Mouse (Mus musculus): ENCODE results near the gene Faxc.

The Faxc gene

DNA sequence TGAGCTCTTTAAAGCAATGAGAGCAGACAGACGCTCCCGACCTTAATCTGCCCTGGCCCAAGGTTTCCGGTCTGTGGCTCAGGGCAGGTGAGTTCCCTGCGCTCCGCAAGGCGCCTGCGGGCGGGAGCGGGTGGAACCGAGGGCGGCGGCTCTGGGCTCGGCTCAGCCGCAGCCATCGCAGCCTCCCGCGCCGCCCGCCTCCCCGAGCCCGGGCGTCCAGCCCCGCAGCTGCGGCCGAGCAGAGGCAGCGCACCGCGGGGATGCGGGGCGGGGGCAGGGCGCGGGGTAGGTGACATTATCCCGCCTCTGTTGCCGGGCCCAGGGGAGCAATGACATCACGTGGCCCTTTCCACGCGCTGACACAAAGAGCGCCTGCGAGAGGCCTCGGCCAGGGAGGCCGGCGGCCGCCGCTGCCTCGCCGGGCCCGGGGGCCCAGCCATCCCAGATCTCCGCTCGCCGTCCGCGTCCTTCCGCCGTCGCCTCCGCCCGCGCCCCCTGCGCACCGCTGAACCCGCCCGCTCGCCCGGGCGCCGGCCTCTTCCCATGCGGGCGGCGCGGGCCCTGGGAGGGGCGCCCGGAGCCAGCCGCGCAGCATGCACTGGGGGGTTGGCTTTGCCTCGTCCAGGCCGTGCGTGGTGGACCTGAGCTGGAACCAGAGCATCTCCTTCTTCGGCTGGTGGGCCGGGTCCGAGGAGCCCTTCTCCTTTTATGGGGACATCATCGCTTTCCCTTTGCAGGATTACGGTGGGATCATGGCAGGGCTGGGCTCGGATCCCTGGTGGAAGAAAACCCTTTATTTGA, at the start of gene Faxc:
Gene Faxc, plus strand, starts transcription at position 359 of the 801 bp plus-strand sequence.
- peak; percentile 41 for DNase-seq

DNA sequence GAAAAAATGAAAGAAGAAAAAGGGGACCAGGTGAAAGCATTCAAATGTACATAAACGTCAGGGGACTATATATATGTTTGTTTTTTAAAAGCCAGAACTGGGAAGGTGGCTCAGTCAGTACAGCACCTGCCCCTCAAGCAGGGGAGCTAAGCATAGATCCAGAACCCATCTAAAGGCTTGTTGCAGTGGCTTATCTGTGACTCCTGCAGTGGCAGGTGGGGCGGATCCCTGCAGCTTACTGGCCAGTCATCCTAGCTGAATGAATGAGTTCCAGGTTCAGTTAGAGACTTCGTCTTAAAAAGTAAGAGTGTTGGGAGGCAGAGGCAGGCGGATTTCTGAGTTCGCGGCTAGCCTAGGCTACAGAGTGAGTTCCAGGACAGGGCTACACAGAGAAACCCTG, 48.3 kb upstream of the Faxc start:
- DNase-seq, result no peak

DNA sequence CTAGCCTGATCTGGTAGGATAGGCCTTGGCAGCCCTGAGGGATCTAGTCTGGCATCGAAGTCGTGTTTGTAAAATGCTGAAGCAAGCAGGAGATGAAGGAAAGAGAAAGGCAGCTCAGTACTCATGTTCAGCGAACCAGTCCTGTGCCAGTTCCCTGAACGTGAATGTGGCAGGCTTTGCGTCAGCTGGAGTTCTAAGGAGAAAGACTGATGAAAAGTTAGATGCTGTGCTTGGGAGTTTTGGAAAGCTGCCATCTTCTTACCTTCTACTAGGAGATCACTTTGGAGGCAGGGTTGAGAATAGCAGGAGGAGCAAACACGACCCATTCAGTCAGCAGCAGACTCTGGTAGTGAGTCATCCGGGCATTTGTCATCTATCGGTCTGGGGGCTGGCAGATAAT, 45.3 kb upstream of the Faxc start:
- DNase-seq, result no peak

DNA sequence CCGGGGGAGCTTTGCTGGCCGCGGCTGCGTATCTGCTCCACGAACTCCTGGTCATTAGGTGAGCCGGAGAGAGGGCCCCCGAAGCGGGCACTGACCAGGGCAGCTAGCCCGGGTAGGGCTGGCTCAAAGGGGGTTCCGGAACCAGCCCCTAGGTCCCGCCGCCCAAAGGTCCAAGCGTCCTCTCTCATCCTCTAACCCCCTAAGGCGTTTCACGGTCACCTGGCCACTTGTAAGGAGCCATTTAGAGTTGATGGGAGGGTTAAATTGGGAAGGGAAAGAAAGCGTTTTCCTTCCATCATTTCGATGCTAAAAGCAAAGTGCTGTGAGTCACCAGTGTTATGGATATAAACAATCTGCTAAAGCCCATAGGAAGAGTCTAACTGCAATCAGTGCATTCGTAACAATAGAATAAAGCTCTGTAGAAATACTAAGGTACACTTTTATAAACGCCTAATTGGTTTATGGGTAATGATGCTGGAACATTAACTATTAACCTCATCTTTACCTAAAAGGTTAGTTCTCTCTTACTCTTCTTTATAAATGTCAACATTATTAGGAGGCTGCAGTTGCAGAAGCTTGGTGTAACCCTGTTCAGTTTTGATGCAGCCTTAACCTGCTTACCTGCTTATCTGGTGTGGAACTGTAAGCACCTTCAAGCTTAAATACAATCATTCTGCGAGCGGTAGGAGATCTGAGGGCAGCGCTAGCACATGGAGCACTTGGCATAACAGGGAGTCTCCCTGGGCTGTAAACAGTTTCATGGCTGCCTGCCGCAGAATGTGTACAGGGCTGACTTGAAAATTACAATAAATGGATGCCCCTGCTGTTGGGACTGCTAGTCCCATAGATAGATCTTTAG, 872 bp downstream of the Faxc start:
- DNase-seq, result peak; percentile 4

DNA sequence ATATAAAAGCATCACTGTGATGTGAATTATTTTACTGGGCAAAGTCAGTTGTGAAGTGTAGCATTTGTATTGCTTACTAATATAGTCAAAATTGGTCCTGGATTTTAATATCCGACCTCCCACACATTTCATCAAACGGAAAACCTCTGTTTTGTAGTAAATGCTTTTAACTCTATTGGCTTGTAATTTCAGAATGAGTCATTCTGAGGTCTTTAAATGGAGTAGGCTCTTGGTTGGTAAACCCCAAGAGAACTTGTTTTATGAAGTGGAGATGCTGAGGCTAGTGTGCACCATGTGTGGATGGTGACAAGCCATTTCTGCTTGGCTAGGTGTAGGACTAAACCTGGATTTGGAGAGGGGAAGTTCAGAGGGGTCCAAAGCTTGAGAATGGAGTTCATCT, 4.2 kb downstream of the Faxc start:
- no peak for DNase-seq

DNA sequence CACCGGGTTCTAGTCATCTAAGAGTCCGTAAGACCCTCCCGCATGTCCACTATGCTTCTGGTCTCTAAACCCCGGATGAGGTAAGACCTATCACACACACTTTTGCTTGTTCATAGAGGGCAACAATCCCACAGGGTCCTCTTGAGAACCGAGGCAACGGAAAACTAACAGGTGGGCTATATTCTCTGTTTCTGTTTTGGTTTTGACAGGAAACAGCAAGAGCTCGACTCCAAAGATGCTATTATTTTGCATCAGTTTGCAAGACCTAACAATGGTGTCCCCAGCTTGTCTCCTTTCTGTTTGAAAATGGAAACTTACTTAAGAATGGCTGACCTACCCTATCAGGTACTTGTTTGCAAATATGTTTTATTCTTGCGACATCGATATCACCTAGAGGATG, 5.3 kb downstream of the Faxc start:
- DNase-seq, result no peak

DNA sequence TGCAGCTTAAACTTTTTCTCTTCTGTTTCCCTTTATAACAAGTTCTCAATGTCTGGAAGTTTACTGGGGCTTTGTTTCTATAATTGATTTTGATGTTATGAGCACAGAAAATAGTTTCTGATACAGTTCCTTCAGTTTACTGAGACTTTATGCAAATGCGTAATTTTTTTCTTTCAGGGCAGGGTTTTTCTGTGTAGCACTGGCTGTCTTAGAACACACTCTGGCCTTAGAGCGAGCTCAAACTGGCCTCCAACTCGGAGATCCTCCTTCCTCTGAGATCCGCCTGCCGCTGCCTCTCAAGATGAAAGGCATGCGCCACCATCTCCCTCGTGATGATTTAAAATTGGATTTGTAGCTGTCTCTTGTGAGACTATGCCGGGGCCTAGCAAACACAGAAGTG, 6.8 kb downstream of the Faxc start:
- no peak for DNase-seq

DNA sequence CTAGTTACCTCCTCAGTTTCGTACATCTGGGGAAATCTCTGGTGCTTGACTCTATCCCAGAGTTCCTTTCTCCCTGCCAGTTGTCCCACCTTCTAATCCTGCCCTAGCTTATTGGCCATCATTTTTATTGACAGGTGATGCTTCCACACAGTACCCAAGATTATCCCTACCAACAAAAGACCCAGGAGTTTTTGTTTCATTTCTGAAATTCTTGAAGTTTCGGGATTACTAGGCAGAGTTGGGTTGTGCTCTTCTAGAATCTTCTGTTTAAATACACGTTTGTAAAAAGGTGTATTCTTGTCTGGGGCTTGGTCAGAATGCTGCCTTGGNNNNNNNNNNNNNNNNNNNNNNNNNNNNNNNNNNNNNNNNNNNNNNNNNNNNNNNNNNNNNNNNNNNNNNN, 13.5 kb downstream of the Faxc start:
- DNase-seq, result no peak

DNA sequence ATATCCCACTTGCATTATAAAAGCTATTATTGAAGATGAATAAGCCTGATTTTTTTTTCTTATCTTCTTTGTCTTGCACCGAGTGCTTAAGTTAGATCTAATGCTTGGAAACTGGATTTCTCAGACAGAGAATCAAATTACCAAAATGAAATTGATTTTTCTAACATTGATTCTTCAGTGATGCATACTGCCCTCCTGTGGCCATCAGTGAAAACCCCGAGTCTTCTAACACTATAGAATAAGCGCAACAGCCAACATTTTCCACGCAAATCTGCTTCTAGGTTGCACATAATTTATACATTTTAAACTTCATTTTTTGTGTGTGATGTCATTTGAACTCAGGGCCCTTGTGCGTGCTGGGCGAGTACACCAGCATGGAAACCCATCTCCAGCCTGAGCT, 20.3 kb downstream of the Faxc start:
- peak; percentile 16 for DNase-seq

DNA sequence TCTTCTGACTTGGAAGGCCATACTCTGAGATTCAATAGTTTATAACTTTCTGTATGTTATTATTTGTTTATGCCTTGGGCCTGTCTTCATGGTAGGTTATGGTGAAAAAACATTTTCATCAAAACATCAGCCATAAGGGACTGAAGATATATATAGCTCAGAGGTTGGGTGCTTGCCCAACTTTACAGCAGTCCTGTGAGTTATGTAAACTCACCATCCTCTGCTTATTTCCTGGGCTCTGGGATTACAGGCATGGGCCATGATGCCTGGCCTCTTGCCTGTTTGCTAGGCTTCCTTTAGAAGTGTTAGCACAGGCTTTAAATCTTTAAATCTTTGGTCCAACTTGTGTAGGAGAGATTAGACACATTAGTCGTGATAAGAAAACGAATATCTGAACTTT, 21.1 kb downstream of the Faxc start:
- no peak for DNase-seq

DNA sequence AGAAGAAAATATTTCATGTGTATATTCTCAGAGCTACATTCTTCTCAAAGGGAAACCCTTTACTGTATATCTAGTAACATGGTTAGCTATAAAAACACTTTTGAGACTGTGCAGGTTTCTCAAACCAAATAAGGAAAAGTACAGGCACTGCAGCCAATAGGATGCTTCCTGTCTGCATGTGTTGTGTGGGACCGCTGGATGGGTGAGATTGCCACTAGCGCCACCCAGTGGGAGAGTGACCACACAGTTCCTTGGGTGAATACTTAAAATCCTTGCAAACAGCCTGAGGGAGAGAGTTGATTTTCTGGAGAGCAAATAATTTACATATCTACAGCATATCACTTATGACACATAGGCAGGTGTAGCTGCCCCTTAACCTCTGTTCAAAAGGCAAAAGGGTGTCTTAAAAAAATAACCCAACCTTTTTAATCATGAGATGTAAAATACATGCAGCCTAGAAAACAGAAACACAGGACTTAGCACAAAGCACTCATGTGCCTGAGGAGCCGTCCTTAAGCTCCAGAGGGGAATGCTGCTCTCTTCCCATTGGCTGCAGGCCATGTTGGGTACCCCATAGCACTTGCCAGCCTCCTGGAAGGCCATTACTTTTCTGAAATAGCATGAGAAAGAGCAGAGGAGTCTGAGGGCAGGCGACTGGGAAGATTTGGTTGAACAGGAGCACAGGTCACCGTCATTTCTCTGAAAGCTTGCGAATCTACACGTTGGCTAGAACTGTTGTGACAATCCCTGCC, 26.6 kb downstream of the Faxc start:
- peak; percentile 55 for DNase-seq

DNA sequence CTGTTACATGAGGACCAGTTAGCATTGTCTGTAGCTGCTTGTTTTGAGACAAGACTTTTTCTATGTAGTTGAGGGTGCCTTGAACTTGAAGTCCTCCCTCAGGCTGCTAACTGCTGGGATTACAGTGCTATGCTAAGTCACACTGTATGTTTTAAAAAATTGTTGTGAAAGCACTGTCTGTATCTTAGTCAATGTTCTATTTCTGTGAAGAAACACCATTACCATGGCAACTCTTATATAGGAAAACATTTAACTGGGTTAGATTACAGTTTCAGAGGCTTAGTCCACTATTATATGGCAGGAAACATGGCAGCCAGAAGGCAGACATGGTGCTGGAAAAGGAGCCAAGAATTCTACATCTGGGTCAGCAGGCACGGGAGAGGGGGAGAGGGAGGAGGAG, 40.8 kb downstream of the Faxc start:
- no peak for DNase-seq

DNA sequence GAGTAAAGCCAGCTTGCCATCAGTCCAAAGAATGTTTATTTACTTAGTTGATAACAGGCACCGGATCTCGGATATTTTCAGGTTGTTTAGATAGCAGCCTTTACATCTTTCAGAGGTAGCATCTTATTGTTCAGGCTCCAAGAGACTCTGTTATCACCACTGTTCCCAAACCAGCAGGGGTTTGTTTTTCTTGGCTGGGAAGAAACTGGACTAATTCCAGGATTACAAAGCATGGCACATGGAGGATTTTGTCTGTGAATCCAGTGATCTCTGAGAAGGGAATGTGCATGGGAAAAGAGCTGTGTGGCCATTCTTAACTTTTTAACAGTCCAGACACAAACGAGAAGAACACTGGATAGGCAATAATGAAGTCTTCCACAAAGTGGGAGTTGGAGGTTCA, 43.0 kb downstream of the Faxc start:
- no peak for DNase-seq

DNA sequence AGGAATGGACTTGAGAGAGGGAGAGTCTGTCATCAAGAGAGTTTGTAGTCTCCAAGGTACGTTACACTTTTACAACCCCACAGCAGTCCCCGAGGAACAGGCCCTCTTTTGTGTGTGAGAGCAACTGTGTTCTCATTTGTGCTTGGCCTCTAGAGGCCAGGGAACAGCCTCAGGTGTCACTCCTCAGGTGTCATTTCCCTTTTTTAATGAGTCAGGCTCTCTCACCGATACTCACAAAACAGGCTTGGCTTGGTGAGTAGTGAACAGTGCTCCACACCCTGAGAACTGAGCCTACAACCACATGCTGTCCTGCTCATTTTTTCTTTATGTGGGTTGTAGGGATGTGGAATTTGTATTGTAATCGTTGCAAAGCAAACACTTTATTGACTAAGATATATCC, 49.3 kb downstream of the Faxc start:
- no peak for DNase-seq

DNA sequence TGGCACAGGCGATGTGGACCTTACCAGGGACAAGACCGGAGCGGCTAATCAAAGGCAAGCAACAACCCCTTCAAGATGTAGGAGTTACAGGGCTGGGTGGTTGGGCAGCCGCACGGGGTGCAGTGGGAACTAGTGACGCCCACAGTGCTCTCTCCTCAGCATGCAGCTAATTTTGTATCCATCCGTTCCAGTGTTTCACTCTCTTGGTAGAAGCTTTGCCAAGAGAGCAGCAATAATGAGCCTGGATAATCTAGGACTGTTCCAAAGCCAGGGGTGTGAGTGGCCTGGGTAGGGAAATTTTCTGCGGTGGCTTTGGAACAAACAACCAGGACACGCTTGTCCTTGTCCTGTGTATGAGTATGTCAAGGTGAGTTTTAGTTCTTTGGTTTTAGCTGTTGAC, 51.3 kb downstream of the Faxc start:
- DNase-seq, result no peak

DNA sequence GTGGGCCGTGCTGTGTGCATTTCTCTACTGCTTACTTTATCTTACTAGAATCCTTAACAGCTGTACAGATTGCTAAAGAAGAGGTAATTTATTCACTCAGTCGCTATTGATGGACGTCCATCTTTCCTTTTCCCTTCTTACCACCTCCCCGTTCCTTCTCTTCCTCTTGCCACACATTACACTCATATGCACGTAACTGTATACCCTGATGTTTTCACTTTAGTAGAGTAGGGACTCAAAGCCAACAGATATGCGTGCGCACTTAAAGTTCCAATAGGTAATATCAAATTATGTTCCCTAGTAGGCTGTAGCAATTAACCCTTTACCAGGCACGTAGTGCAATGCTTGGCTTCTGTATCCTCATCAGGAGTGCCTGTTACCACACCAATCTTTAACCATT, 55.7 kb downstream of the Faxc start:
- no peak for DNase-seq

DNA sequence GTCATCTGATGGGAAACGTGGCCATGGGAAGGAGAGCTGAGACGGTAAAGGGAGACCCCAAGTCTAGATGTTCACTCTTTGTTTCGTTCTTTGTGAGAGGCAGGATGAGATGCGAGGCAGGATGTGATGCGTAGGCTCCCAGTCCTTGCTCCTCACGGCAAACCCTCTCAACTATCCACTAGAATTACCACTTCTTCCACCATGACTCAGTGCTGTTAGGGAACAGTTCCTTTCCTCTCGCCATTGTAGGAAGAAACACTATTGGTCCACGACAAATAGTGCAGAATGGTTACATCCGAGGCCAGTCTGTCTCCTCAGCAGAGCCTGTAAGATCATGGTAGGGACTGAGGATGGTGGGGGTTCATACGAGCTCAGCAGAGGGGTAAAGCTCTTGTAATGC, 56.3 kb downstream of the Faxc start:
- no peak for DNase-seq

DNA sequence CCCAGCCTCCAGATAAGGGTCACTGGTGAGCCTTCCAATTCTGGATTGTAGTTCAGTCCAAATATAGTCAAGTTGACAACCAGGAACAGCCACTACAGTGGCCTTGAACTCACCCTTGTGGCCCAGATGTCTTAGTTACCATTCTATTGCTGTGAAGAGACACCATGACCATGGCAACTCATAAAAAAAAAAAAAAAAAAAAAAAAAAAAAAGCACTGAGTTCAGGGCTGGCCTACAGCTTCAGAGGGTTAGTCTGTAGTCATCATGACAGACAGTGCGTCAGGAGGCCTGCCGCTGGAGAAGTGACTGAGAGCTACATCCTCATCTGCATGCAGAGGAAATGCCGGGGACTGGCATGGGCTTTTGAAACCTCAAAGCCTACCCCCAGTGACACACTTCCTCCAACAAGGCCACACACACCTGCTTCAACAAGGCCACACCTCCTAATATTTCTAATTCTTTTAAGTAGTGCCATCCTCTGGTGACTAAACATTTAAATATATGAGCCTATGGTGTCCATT, 58.5 kb downstream of the Faxc start:
- no peak for DNase-seq

DNA sequence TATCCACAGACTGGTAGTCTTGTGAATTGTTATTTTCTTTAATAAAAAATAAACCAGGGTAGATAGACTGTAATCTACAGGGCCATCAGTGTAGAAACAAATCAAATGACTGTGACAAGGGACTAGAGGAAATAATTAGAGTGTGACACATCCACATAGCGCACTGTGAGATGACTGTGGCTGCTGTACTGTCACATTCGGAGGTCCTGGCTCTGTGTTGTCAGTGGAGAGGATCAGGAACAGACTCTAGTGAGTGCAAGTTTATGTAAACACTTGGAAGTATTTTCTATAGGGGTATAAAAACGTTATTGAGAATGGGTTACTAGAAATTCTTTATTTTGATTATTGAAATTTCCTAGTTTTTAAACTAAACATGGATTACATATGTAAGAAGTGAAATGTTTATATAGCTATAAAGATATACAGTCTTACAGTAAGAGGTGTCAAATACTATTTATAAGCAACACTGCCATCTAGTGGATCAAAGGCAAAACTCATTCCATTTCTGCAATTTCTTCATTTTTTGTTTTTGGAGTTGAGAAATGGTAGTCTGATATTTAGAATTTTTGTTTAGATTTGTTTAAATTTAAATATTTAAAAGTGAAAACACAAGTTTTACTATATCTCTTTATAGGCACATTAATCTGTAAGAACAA, 59.6 kb downstream of the Faxc start:
- no peak for DNase-seq

DNA sequence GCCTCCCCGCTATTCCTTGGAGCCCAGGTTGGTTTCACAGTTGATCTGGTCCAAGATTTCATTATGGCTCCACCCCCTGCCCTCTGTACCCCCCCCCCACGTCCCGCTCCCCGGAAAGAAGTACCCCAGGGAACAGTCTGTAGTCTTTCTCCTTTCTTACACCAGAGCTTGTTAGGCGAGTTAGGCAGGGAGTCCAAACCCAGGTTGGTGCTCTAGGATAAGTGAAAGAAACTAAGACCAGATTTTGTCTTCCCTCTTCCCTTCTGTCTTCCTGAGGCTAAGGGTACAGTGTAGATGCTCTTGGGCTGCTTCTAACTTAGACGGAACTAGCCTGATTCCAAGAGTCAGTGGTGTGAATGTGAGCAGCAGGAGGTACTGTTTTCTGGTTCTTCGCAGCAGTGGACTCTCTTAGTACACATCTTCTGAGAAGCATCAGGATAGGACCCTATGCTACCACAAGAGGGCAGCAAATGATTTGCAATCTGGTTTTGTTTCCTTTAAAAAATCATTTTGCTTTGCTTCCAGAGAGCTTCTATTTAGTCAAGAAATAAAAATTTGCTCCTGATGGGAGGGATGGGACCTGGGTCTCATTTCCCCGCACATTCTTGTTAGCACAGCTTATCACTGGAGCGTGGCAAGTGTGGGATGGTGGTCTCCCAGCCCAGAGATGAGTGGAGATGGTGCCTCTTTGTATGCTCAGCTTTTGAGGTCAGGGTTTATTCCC, 86.7 kb downstream of the Faxc start:
- DNase-seq, result peak; percentile 34

DNA sequence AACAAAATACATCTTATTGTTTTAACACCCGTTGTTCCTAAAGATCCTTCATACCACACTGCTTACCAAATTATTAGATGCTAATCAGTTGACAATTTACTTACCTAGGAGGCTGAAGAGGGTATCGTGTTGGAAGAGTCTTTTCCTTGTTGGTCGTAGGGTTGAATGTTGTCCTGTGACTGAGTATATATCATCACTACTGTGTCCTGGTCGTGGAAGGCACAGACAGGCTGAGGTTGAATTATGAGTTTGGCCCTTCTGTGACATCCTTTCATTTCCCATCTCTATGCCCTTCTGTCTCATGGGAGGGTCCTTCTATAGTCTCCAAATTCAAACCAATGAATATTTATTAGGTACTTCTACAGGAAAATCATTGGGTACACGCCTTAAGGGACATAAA, 87.3 kb downstream of the Faxc start:
- no peak for DNase-seq

DNA sequence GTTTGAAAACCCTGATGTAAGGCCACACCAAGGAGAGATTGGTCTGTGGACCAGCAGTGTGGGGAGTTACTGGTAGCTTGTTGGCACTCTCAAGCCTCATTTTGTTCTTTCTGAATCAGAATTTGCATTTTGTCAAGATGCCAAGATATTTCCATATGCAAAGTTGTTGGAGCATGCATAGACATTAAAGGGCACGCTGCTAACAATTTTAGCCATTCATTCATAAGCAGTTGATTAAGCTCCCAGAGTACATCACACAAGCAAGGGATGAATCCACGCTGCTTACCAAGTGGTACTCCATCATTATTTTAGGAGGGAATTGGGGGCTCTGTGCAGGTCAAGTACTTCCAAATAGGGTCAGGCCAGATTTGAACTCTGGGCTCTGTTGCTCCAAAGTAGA, 98.8 kb downstream of the Faxc start:
- DNase-seq, result no peak

Measured in kidney, postnatal 14 days (tissue).